Mouse (Mus musculus) urinary bladder, postnatal 36 days (tissue): Measurements from ENCODE around the gene Sqor.

Experiments used
- DNase-seq, 2 experiments: peaks; one replicate each; pipeline ENCODE4 v3.0.0; 2022; ENCODE audit warnings: low spot score in 2 of 2, mixed read lengths in 1 of 2

The Sqor gene

DNA sequence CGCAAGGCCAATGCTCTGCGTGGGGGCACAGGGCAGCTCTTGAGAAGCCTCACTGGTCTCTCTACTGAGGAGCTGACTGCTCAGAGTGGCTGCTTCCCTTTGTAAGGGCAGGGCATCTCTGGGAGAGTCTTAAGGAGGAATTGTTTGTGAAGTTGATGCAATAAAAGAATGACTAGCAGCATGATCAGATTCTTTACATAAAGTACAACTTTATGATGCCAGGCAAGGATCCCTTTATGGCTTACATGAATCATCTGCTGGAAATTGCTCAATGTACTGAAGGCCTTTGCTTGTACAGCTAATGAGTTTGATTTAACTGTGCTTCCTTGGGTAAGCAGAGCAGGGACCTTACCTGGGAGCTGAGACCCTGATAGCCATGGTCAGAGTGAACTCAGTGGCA lies 18.7 kb downstream of the Sqor start:
- no peak for DNase-seq

DNA sequence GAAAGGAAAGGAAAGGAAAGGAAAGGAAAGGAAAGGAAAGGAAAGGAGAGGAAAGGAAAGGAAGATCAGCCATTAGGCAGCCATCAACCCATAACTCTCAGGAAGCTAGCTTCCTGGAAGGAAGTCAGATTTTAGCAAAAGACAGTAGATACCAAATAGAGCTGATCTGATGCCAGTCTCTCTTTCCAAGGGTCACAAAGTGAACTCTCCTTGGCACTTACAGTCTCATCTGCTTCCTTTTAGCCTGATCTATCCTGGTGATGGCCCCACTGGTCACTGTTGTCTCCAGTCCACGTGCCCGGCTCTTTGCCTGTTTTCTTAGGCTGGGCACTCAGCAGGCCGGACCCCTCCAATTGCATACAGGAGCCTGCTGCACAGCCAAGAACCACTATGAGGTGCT lies 19.7 kb downstream of the Sqor start:
- DNase-seq: no peak

DNA sequence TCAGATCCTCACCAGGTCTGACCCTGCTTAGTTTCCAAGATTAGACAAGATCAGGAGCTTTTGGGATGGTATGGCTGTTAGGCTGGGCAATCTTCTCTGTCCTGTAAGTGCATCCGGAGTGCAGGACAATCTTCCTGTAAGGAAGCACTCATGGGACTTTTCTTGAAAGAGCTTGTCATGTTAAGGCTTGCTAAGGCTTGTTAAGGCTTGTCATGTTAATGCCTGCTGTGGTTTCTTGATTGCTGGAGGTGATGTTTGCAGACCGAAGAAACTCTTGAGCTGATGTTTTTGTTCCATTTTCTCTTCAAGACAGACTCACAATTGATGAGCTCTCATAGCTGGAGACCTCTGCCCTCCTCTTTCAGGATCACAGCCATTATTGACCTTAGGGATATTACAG lies 21.1 kb downstream of the Sqor start:
- DNase-seq: no peak

DNA sequence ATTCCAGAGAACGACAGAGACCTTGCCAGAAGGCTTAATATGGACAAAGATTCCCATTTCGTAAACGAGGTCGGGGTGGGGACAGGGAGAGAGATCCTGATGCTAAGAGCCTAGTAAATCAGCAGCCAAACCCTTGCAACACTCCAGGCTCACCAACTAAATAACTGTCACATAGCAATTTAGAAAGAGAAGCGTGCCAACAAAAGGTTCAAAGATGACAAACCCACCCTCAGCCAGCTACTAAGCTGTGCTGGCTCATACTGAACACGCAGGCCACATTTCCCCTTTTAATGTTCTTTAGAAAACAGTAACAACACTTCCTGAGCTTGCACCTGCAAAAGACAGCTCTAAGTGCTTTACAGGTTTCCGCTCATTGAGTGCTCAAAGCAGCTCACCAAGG lies 24.3 kb downstream of the Sqor start:
- peak in 1 of 2 experiments; percentile 49 for DNase-seq

DNA sequence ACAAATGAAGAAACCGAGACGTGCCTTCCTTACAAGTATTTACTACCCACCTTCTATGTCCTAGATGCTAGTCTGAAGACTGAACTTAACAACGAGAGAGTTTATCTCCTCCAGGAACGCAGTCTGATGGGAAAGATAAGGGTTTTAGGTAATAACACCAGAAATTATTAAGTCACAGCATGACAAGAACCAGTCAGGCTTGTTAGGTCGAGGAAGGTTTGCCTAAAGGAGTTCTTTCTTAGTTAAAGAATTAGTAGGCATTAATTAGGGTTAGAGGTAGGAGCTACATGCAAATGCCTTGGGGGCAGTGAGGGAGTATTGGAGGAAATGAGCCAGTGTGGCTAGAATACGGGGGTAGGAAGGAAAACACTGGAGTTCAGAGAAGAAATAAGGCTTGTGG lies 24.7 kb downstream of the Sqor start:
- no peak for DNase-seq

DNA sequence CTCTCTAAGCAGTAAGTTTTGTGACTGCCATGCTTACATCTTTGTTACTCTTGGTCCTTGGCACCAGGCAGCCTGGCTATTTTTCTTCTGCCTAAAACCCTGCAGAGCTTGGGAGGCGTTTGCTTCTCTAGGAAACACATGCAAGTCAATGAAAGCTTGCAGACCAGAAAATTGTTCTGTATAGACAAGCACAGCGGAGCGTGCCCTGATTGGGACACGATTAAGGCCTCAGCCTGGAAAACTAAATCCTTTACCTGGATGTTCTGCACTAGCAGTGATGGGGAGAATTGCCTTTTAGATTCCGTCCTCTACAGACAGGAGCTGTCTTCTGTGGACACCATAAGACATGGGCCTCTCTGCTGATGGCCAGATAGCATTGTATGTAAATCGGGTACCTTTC lies 39.4 kb downstream of the Sqor start:
- DNase-seq: no peak

DNA sequence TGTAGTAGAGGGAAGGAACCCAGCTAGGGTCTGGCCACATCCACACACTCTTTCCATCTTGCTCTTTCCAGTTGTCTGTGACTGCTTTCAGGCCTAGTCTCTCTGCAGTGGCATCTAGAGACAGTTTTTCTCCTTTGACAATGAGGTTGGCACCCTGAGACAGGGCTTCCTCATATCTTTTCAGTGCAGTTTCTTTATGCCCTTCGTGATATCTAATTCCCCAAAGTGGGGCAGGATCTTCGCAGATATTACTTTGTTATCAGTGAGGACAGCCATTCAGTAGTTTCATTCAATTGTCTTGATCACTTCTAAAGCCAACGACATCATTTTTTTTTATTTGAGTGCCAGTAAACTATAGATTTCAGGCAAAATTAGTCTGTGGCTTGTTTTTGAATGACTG lies 41.0 kb downstream of the Sqor start:
- no peak for DNase-seq

DNA sequence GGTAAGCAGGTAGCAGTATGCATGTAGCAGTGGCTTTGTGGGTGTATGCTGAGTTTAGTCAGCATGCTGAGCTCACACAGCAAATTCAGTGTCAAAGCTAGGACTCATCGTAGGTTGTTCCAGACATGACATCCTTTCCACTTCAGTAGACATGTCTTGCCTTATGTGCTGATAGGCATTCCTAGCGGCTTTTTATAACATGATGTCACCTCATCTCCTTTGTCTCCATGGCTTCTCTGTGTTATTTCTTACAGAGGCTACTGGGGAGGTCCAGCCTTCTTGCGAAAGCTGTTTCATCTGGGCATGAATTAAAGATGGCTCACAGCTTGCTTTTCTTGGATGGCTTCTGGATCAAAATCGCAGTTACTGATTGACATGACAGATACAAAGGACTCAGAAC lies 44.0 kb downstream of the Sqor start:
- DNase-seq: no peak

DNA sequence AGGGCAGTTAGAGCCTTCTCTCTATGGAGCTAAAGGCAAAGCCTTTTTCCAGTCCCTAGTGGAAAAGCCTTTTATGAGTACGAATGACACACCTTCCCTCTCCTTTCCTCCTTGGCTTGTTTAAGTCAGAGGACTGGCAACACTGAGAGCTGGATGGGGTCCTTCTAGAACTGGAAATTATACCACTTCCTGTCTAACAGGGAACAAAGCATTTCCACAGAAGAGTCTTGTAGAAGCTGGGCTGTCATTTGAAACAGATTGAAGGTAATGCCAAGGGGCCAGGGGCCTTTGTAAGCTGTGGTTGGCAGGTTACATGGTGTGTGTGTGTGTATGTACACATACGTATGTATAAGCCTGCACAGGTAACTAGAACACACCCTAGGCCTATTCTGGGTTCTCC lies 51.9 kb downstream of the Sqor start:
- DNase-seq: no peak

DNA sequence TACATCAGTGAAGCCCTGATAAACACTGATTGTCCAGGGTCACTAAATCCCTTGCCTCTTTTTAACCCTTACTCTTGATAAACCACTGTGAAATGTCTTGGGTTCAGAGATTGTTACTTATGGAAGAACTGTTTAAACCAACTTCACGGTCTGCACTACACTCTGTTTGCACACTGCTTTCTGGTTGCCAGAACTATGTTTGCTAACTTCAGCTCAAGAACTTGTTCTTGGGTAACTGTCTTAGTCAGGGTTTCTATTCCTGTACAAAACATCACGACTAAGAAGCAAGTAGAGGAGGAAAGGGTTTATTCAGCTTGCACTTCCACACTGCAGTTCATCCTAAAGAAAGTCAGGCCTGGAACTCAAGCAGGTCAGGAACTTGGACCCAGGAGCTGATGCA lies 56.2 kb downstream of the Sqor start:
- DNase-seq: no peak

DNA sequence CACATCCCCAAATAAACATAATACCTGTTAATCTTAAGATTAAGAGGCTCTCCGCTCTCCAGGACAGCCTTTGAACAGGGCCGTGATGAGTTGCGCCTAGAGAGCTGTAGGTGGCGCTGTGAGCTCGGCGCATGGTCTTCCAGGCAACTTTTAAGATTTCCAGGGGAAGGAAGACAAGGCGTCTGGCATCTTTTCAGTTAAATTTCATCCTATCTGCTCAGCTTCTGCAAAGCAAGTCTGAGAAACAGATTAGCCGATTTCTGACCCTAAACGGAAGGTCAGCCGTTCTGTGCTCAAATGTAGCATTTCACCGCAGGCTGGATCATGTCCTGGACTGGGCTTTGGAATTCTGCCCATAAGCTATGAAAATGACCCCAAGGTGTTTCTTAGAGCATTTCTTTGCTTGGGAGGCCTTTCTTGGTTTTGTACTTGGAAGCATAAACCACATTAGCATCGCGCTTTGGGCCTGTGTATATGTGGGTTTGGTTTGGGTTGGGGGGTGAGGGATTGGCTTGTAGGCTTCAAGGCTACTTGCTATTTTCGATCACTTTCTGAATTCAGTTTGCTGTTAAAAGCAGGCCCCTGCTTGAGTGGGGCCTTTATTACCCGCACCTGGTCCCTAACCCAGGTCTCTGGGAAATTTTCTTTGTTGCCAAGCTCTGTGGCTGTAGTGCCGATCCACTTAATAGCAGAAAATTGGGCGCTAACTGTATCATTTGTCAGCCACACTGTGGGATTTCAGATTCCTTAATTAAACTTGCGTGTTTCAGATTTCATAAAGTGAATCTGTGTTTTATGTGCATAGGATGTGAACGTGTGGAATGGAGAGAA lies 60.6 kb downstream of the Sqor start:
- DNase-seq: peak in 1 of 2 experiments; percentile 16

DNA sequence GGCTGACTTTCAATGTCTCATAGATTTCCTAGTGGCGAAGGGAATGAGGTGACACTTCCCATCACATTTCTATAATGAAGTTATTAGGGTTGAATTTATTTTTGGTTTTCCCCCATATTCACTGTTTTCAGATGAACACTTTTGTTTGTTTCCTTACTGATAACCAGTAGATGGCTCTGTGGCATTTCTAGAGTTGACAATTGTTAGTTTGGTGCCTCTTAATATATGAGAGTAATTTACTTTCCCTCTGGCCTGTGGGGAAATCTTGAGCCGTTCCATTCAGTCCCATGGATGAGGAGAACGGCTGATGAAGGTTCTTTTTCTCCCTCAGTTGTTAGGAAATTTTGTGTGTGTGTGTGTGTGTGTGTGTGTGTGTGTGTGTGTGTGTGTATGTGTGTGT lies 61.3 kb downstream of the Sqor start:
- no peak for DNase-seq

DNA sequence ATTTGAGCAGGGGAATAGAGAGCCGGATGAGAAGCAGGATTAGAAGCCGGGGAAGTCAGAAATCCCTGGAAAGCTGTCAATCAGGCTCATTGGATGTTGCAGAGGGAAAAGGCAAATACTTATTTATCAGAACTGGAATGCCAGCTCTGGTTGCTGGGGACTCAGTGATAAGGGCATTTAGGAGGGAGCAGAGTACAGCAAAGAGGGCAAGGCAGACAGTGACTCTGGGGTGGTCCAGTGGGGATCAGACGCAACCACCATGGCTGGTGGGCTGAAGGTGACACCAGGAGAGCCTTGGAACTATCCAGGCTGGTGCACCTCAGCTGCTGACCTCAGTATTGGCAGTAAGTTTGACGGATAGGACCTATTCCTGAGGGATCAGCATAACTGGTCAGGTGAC lies 89.6 kb downstream of the Sqor start:
- DNase-seq: no peak

DNA sequence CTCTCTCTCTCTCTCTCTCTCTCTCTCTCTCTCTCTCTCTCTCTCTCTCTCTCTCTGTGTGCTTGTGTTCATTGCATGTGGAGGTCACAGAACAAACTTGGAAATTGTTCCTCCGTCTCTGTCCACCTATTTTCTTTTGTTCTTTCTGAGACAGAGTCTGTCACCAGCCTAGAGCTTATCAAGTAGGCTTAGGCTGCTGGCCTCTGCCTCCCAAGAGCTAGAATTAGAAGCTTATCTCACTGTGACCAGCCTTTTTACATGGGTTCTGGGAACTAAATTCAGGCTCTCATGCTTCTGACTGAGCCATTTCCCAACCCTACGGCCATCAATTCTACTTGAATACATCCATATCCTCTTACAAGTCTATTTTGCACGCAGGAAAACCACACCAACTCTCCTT lies 90.3 kb downstream of the Sqor start:
- DNase-seq: no peak
